Mouse (Mus musculus): ENCODE measurements around the gene Olfr329-ps. TPM values are rescaled to one million over a fixed set of nuclear protein-coding genes. Genes with fewer than 3 reads are reported as not detected.
"Not testable (repeated sequence)": the region's sequence is repeated elsewhere in the genome, so short reads cannot be mapped to it uniquely, and the experiment has no call there.

The Olfr329-ps gene
- polyA plus RNA-seq, 1 experiment from 2014 or later, result not detected

DNA sequence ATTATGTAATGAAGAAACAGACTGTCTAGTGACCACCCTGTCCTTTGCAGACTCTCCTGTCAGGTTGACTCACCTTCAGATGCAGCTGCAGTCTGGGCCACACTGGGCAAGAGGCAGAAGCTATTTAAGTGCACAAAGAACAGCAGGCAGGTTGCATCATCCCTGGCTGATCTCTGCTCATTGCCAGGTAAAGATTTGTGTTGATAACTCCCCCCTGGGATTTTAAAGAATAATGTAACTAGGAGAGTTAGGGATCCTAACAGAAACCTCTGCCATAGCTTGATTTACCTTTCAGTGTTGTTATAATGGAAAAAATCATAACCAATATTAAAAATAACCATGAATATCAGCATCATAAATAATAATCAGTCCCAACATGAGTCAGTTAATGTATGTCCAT is 11.5 kb downstream of the Olfr329-ps start, which contains the start of gene Olfr330:
TSS of gene Olfr330 (minus strand) at position 101 of the 400 bp plus-strand sequence.
- not testable (repeated sequence) for ATAC-seq (replicated peaks; ENCODE audit: insufficient number of reproducible peaks, low FRiP score, low TSS enrichment, low read depth); DNase-seq (ENCODE audit: low spot score); H3K9me3 ChIP-seq (replicated peaks; ENCODE audit: control insufficient read depth, low read length); H3K36me3 ChIP-seq (replicated peaks; ENCODE audit: control insufficient read depth, insufficient read depth, low read depth, low read length); H3K4me2 ChIP-seq (ENCODE audit: low read depth, low read length); H3K9ac ChIP-seq (replicated peaks; ENCODE audit: low read length); H3K27ac ChIP-seq (replicated peaks; ENCODE audit: low read depth, low read length); H3K27me3 ChIP-seq (ENCODE audit: control insufficient read depth, insufficient read depth, low read length); H3K4me3 ChIP-seq (ENCODE audit: low read depth, low read length); H3K4me1 ChIP-seq (ENCODE audit: control insufficient read depth, insufficient read depth, low read length)

- H3K4me3 ChIP-seq (ENCODE audit: low read depth, low read length); H3K9ac ChIP-seq (replicated peaks; ENCODE audit: low read length); ATAC-seq (replicated peaks; ENCODE audit: insufficient number of reproducible peaks, low FRiP score, low TSS enrichment, low read depth); H3K9me3 ChIP-seq (replicated peaks; ENCODE audit: control insufficient read depth, low read length); H3K4me1 ChIP-seq (ENCODE audit: control insufficient read depth, insufficient read depth, low read length); DNase-seq (ENCODE audit: low spot score); H3K36me3 ChIP-seq (replicated peaks; ENCODE audit: control insufficient read depth, insufficient read depth, low read depth, low read length); H3K27me3 ChIP-seq (ENCODE audit: control insufficient read depth, insufficient read depth, low read length); H3K4me2 ChIP-seq (ENCODE audit: low read depth, low read length); H3K27ac ChIP-seq (replicated peaks; ENCODE audit: low read depth, low read length): not testable (repeated sequence)
- WGBS, result 91% methylated on average over 7 of the region's 9 CpGs
Observed at GRCm38 (mm10) chr11:58519756-58520155, 26.5 kb downstream of the Olfr329-ps start.

DNA sequence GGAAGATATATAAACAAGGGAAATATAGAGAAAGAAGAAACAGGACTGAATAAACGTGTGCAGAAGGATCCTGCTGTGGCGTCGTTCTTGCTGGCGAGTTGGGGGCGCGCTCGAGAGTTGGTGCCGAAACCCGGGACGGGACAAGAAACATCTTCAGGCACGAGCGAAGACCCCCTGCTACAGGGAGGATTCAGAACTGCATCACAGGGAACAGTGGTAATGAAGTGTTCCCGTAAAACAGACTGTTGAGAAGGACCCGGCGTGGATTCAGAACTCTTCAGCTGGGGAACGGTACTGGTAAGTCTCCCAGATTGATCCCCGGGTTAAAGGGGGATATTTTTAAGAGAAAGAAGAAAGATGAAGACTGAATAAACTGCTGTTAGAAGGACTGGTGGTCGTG is 27.3 kb downstream of the Olfr329-ps start:
- H3K27me3 ChIP-seq (ENCODE audit: control insufficient read depth, insufficient read depth, low read length); H3K9me3 ChIP-seq (replicated peaks; ENCODE audit: control insufficient read depth, low read length); H3K9ac ChIP-seq (replicated peaks; ENCODE audit: low read length); ATAC-seq (replicated peaks; ENCODE audit: insufficient number of reproducible peaks, low FRiP score, low TSS enrichment, low read depth); H3K4me3 ChIP-seq (ENCODE audit: low read depth, low read length); H3K4me1 ChIP-seq (ENCODE audit: control insufficient read depth, insufficient read depth, low read length); DNase-seq (ENCODE audit: low spot score); H3K36me3 ChIP-seq (replicated peaks; ENCODE audit: control insufficient read depth, insufficient read depth, low read depth, low read length); H3K27ac ChIP-seq (replicated peaks; ENCODE audit: low read depth, low read length); H3K4me2 ChIP-seq (ENCODE audit: low read depth, low read length): not testable (repeated sequence)
- 93% methylated on average over 17 of the region's 18 CpGs for WGBS

DNA sequence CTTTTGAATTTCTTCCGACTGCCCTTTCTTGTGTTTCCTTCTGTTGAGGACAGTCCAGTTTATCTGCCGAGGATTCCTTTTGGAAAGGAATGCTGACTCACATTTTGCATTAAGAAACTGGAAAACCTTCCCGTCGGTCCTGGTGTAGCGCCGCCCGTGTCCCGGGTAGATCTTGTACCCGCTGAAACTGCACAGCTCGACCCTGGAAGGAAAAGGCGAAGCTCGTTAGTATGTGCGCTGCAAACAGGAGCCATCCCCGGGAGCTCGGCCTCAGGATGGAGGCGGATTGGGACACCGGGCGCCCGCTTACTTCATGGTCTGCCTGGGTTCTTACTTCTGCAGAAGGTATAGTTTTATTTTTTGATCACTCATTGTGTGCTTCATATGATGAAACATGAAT is 37.2 kb downstream of the Olfr329-ps start:
- not testable (repeated sequence) for H3K4me2 ChIP-seq (ENCODE audit: low read depth, low read length); H3K27me3 ChIP-seq (ENCODE audit: control insufficient read depth, insufficient read depth, low read length); ATAC-seq (replicated peaks; ENCODE audit: insufficient number of reproducible peaks, low FRiP score, low TSS enrichment, low read depth); H3K27ac ChIP-seq (replicated peaks; ENCODE audit: low read depth, low read length); DNase-seq (ENCODE audit: low spot score); H3K36me3 ChIP-seq (replicated peaks; ENCODE audit: control insufficient read depth, insufficient read depth, low read depth, low read length); H3K4me3 ChIP-seq (ENCODE audit: low read depth, low read length); H3K9me3 ChIP-seq (replicated peaks; ENCODE audit: control insufficient read depth, low read length); H3K9ac ChIP-seq (replicated peaks; ENCODE audit: low read length); H3K4me1 ChIP-seq (ENCODE audit: control insufficient read depth, insufficient read depth, low read length)
- WGBS, result 88% methylated on average over 19 of the region's 19 CpGs

DNA sequence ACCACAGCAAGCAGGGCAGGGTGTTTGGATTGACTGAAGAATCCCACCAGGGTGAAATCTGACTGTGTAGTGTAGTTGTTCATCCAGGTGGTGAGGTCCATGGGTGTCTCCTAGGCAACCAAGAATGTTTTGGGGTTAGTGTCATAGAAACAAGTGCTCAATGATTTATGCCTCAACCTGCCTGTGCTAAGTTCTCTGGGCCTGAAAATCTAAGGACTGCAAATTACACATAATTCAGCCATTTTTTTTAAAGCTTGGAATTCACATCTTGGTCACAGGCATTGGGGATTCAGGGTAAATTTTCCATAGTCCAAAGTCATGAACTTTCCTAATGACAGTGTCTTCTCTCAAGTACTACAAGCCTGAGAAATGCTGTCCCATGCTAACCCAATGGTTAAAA is 43.8 kb downstream of the Olfr329-ps start, which contains the start of gene Olfr331:
TSS of gene Olfr331 (minus strand) at position 101 of the 400 bp plus-strand sequence.
- not testable (repeated sequence) for H3K4me2 ChIP-seq (ENCODE audit: low read depth, low read length); DNase-seq (ENCODE audit: low spot score); H3K4me3 ChIP-seq (ENCODE audit: low read depth, low read length); H3K9me3 ChIP-seq (replicated peaks; ENCODE audit: control insufficient read depth, low read length); ATAC-seq (replicated peaks; ENCODE audit: insufficient number of reproducible peaks, low FRiP score, low TSS enrichment, low read depth); H3K9ac ChIP-seq (replicated peaks; ENCODE audit: low read length); H3K4me1 ChIP-seq (ENCODE audit: control insufficient read depth, insufficient read depth, low read length); H3K27me3 ChIP-seq (ENCODE audit: control insufficient read depth, insufficient read depth, low read length); H3K36me3 ChIP-seq (replicated peaks; ENCODE audit: control insufficient read depth, insufficient read depth, low read depth, low read length); H3K27ac ChIP-seq (replicated peaks; ENCODE audit: low read depth, low read length)

GRCm38 (mm10) chr11:58499290-58499689 is 46.9 kb downstream of the Olfr329-ps start:
- Histone ChIP-seq H3K4me1 (ENCODE audit: control insufficient read depth, insufficient read depth, low read length) (no peaks in the 10 kb centered on the region), H3K9me3 (replicated peaks; ENCODE audit: control insufficient read depth, low read length) (no peaks in the 10 kb centered on the region), H3K4me2 (ENCODE audit: low read depth, low read length) (no peak overlapping the region), H3K4me3 (ENCODE audit: low read depth, low read length) (no peak overlapping the region), H3K27ac (replicated peaks; ENCODE audit: low read depth, low read length) (no peak overlapping the region), H3K9ac (replicated peaks; ENCODE audit: low read length) (no peak overlapping the region), H3K36me3 (replicated peaks; ENCODE audit: control insufficient read depth, insufficient read depth, low read depth, low read length) (no peaks in the 10 kb centered on the region), H3K27me3 (ENCODE audit: control insufficient read depth, insufficient read depth, low read length) (no peaks in the 10 kb centered on the region)
- 57% methylated on average over 3 of the region's 3 CpGs for WGBS
- DNase-seq (ENCODE audit: low spot score) (peak; percentile 27), ATAC-seq (replicated peaks; ENCODE audit: insufficient number of reproducible peaks, low FRiP score, low TSS enrichment, low read depth) (no peak)

GRCm38 (mm10) chr11:58498761-58499160 is 47.5 kb downstream of the Olfr329-ps start:
- WGBS, result 79% methylated on average over 9 of the region's 9 CpGs

DNA sequence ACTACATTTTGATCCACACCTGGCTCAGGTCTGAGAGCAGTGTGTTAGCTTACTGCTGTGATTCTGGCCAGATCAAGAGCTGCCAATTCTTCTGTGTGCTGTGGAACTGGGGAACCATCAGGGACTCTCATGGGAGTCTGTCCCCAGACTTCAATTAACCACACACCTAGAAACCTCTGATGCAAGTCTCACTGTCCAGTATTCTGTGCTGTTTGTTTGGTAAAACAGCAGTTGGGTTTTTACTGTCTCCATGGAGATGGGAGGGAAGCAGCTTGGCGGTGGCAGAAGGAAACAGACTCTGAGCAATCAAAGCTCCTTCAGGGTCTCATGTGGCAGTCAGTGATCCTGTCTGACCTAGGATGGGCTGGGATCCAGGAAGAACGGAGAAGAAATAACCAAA is 53.8 kb downstream of the Olfr329-ps start, which contains the start of gene Olfr332:
TSS of gene Olfr332 (minus strand) at position 101 of the 400 bp plus-strand sequence.
- ATAC-seq (replicated peaks; ENCODE audit: insufficient number of reproducible peaks, low FRiP score, low TSS enrichment, low read depth) (no peak), DNase-seq (ENCODE audit: low spot score) (no peak)
- Histone ChIP-seq H3K27ac (replicated peaks; ENCODE audit: low read depth, low read length) (no peak within 1 kb of the TSS), H3K9ac (replicated peaks; ENCODE audit: low read length) (no peak within 1 kb of the TSS), H3K4me2 (ENCODE audit: low read depth, low read length) (no peak within 1 kb of the TSS), H3K36me3 (replicated peaks; ENCODE audit: control insufficient read depth, insufficient read depth, low read depth, low read length) (no peaks in the 10 kb centered on the region), H3K9me3 (replicated peaks; ENCODE audit: control insufficient read depth, low read length) (no peaks in the 10 kb centered on the region), H3K4me1 (ENCODE audit: control insufficient read depth, insufficient read depth, low read length) (no peaks in the 10 kb centered on the region), H3K27me3 (ENCODE audit: control insufficient read depth, insufficient read depth, low read length) (no peaks in the 10 kb centered on the region), H3K4me3 (ENCODE audit: low read depth, low read length) (no peak within 1 kb of the TSS)
- WGBS, result 87% methylated on average over 2 of the region's 2 CpGs

More at GRCm38 (mm10) chr11:58498761-58499160, 47.5 kb downstream of the Olfr329-ps start:
- no peak for DNase-seq (ENCODE audit: low spot score)
- Histone ChIP-seq H3K36me3 (replicated peaks; ENCODE audit: control insufficient read depth, insufficient read depth, low read depth, low read length) (no peaks in the 10 kb centered on the region), H3K27ac (replicated peaks; ENCODE audit: low read depth, low read length) (no peak overlapping the region), H3K9me3 (replicated peaks; ENCODE audit: control insufficient read depth, low read length) (no peaks in the 10 kb centered on the region), H3K4me2 (ENCODE audit: low read depth, low read length) (no peak overlapping the region), H3K9ac (replicated peaks; ENCODE audit: low read length) (no peak overlapping the region), H3K4me1 (ENCODE audit: control insufficient read depth, insufficient read depth, low read length) (no peaks in the 10 kb centered on the region), H3K27me3 (ENCODE audit: control insufficient read depth, insufficient read depth, low read length) (no peaks in the 10 kb centered on the region), H3K4me3 (ENCODE audit: low read depth, low read length) (no peak overlapping the region)
- ATAC-seq (replicated peaks; ENCODE audit: insufficient number of reproducible peaks, low FRiP score, low TSS enrichment, low read depth), result no peak

Measured in embryonic facial prominence, embryonic 11.5 days (tissue).